Mouse (Mus musculus) spleen, adult 2 months (tissue): ENCODE results near the gene Rho. TPM values are rescaled to one million over a fixed set of nuclear protein-coding genes. Genes with fewer than 3 reads are reported as not detected.

Experiments used
- DNase-seq, 2 experiments: peaks; one replicate each; pipeline versions ENCODE4 v3.0.0 to v3.0.0-alpha.2; 2012 to 2021; ENCODE audit warnings: low spot score in 2 of 2, low read depth in 1 of 2
- H3K27ac ChIP-seq: fragments of 200-500 bp; 2 replicates; pipeline ENCODE4 v1.5.1; 2012; ENCODE audit warnings: low read length, inconsistent platforms; ENCODE audit not compliant: insufficient read depth
- H3K27me3 ChIP-seq: fragments of 200-500 bp; 2 replicates; pipeline ENCODE4 v1.6.1; 2012; ENCODE audit warnings: mild to moderate bottlenecking, moderate library complexity, low read length, inconsistent platforms; ENCODE audit not compliant: control insufficient read depth, insufficient read depth
- H3K36me3 ChIP-seq: fragments of 200-500 bp; 2 replicates; pipeline ENCODE4 v1.6.1; 2012; ENCODE audit warnings: mild to moderate bottlenecking, low read length, inconsistent platforms; ENCODE audit not compliant: control insufficient read depth, insufficient read depth
- H3K4me1 ChIP-seq: fragments of 200-500 bp; 2 replicates; pipeline ENCODE4 v1.6.1; 2011; ENCODE audit warnings: inconsistent platforms; ENCODE audit not compliant: control insufficient read depth, insufficient read depth, insufficient read length
- H3K4me3 ChIP-seq: fragments of 200-500 bp; 2 replicates; pipeline ENCODE4 v1.5.1; 2011; ENCODE audit warnings: mild to moderate bottlenecking, inconsistent platforms; ENCODE audit not compliant: insufficient read depth, insufficient read length; ENCODE audit errors: extremely low read depth
- CTCF ChIP-seq: fragments of 200-500 bp; IDR thresholded peaks from 2 replicates; pipeline ENCODE4 v1.5.1; 2011; ENCODE audit warnings: mild to moderate bottlenecking, inconsistent platforms; ENCODE audit not compliant: insufficient read depth, insufficient read length, insufficient replicate concordance; ENCODE audit errors: extremely low read depth
- POLR2A ChIP-seq: fragments of 200-500 bp; IDR thresholded peaks from 2 replicates; pipeline ENCODE4 v1.6.1; 2011; ENCODE audit warnings: low read depth, low read length, inconsistent platforms
- WGBS: fragments of 180-500 bp; shearing (Covaris S2); methylation state at CpG from one replicate; pipeline ENCODE4 v1.1.7; 2018; 5-methylcytosine and 5-hydroxymethylcytosine counted together
- polyA plus RNA-seq: library from polyadenylated mRNA; depleted of rRNA; stranded (reverse); fragments of >200 nt; gene quantifications from 2 replicates; pipeline ENCODE4 v1.2.3, GENCODE M21; 2012; rRNA removed

Rho gene
- 0.16 and 0.37 TPM in 2 replicates for polyA plus RNA-seq

DNA sequence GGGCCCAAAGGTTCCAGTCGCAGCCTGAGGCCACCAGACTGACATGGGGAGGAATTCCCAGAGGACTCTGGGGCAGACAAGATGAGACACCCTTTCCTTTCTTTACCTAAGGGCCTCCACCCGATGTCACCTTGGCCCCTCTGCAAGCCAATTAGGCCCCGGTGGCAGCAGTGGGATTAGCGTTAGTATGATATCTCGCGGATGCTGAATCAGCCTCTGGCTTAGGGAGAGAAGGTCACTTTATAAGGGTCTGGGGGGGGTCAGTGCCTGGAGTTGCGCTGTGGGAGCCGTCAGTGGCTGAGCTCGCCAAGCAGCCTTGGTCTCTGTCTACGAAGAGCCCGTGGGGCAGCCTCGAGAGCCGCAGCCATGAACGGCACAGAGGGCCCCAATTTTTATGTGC, at the start of gene Rho:
Rho (plus strand) TSS at position 110 of the 400 bp plus-strand sequence.
- H3K27ac ChIP-seq: no peak within 1 kb of the TSS
- no peak for DNase-seq
- H3K4me1 ChIP-seq: no peaks in the 10 kb centered on the region
- WGBS: 92% methylated on average over 14 of the region's 14 CpGs
- H3K36me3 ChIP-seq: no peaks in the 10 kb centered on the region
- H3K27me3 ChIP-seq: no peaks in the 10 kb centered on the region
- TF ChIP-seq CTCF: no peak
- TF ChIP-seq POLR2A: no peak
- H3K4me3 ChIP-seq: no peak within 1 kb of the TSS

DNA sequence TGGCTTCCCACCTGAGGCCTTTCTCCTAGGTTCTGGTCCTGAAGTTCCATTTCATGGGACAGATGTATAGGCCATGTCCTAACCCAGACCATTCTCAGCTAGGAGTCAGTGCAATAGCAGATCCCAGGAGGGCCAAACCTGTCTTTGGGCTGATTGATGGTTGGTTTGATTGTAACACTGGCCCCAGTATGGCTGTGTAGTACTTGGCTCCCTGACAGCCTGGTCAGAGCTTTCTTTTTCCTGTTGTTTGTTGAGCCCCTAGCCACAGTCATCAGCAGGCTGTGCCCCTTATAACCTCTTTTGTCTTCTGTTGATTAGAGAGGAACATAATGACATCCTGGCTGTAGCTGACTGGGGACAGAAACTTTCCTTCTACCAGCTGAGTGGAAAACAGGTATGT, 47.5 kb upstream of the Rho start:
- DNase-seq: no peak
- TF ChIP-seq POLR2A (no peak), CTCF (no peak)
- no peak overlapping the region for H3K4me3 ChIP-seq
- H3K27ac ChIP-seq: no peak overlapping the region
- no peaks in the 10 kb centered on the region for H3K27me3 ChIP-seq
- H3K36me3 ChIP-seq: no peaks in the 10 kb centered on the region
- no peaks in the 10 kb centered on the region for H3K4me1 ChIP-seq

DNA sequence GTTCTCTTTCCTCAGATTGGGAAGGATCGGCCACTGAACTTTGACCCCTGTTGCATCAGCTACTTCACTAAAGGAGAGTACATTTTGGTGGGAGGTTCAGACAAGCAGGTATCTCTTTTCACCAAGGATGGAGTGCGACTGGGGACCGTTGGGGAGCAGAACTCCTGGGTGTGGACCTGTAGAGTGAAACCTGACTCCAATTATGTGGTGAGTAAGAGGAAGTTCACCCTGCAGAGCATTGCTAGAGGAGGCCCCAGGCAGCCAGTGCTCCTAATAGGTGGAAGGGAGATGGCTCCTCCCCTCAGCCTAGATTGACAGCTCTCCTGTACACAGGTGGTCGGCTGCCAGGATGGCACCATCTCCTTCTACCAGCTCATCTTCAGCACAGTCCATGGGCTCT, 44.7 kb upstream of the Rho start:
- 32% methylated on average over 4 of the region's 4 CpGs for WGBS
- no peak overlapping the region for H3K4me3 ChIP-seq
- no peak overlapping the region for H3K27ac ChIP-seq
- no peak for DNase-seq
- H3K36me3 ChIP-seq: no peaks in the 10 kb centered on the region
- TF ChIP-seq POLR2A: no peak
- no peak for TF ChIP-seq CTCF
- no peaks in the 10 kb centered on the region for H3K27me3 ChIP-seq
- no peaks in the 10 kb centered on the region for H3K4me1 ChIP-seq

DNA sequence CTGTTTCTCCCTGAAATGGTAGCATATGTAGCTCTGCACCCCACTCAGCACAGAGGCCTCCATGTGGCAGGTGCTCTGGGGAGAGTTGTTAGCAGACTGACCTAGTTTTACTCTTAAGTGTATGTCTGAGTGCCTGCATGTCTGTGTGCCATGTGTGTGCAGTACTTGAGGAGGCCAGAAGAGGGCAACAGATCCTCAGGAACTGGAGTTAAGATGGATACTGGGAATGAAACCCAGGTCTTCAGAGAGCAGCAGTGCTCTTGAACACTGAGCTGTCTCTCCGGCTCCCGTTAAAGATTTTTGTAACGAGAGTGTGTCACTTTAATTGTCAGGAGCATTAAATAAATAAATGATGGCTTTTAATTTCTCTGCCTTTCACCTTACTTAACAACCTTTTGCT, 43.3 kb upstream of the Rho start:
- WGBS: 94% methylated on average over 3 of the region's 3 CpGs
- Histone ChIP-seq H3K4me3 (no peak overlapping the region), H3K27me3 (no peaks in the 10 kb centered on the region), H3K27ac (no peak overlapping the region), H3K4me1 (no peaks in the 10 kb centered on the region), H3K36me3 (no peaks in the 10 kb centered on the region)
- DNase-seq: no peak
- TF ChIP-seq CTCF: no peak
- TF ChIP-seq POLR2A: no peak

DNA sequence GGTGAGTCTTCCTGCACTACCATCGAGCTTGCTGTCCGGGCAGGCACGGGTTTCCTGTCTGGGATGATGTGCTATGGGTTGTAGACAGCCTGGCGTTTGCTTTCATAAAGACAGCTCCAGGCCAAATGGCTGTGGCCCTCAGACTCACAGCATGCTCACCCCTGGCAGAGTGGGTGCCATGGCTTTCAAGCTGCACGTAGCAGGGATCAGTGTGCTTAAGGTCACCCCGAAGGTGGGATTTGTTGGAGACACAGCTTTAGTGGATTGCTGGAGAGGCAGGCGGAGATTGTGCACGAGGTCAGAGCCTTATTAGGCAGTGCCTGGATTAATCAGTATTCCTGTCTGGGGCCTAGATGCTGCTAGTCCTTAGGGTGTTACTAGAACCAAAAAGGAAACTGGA, 40.9 kb upstream of the Rho start:
- H3K27me3 ChIP-seq: no peaks in the 10 kb centered on the region
- TF ChIP-seq CTCF: no peak
- H3K4me1 ChIP-seq: no peaks in the 10 kb centered on the region
- no peaks in the 10 kb centered on the region for H3K36me3 ChIP-seq
- 91% methylated on average over 8 of the region's 8 CpGs for WGBS
- H3K27ac ChIP-seq: no peak overlapping the region
- no peak for DNase-seq
- no peak overlapping the region for H3K4me3 ChIP-seq

DNA sequence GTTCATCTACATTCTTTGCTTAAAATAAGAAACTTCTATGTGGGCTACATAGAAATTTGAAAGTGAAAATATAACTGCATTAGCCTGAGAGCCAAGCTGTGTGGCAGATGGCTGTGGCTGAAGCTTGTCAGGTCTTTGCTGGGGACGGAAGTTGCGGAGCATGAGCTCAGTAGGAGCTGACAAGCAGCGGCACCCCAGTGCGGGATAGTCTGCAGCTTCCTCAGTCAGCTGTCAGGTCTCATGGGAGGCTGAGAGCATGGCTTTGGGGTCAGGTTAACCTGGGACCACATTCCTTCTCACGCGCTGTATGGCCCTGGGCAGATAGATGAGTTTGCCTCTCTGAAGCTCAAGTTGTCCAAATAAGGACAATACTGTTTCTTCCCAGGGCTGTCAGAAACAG, 40.5 kb upstream of the Rho start:
- Histone ChIP-seq H3K36me3 (no peaks in the 10 kb centered on the region), H3K27ac (no peak overlapping the region; the same call in 1 of the 2 replicates), H3K4me3 (no peak overlapping the region), H3K4me1 (no peaks in the 10 kb centered on the region), H3K27me3 (no peaks in the 10 kb centered on the region)
- no peak for TF ChIP-seq CTCF
- no peak for TF ChIP-seq POLR2A
- 89% methylated on average over 6 of the region's 6 CpGs for WGBS
- DNase-seq: no peak

DNA sequence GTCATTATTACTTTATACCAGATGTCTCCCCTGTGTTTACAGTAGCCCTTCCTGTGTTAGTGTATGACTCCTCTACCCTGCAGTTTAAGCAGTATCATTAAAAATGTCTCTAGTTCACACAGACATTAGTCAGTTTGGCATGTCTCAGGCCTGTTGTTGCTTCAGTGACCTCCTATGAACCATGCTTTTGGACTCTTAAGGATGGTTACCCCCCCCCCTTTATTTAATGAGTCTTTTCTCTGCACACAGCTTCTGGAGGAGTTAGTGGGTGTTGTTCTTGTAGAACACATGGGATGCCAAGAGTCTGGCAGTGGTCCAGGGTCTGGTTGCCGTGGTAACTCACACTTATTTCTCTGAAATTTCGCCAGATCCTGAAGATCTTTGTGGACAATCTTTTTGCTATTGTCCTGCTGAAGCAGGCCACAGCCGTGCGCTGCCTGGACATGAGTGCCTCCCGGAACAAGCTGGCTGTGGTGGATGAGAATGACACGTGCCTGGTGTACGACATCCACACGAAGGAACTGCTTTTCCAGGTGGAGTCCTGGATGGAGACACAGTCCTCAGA, 40.0 kb upstream of the Rho start:
- Histone ChIP-seq H3K27ac (no peak overlapping the region), H3K36me3 (no peaks in the 10 kb centered on the region), H3K4me1 (no peaks in the 10 kb centered on the region), H3K4me3 (no peak overlapping the region), H3K27me3 (no peaks in the 10 kb centered on the region)
- WGBS: 85% methylated on average over 8 of the region's 8 CpGs
- DNase-seq: no peak
- TF ChIP-seq POLR2A (no peak), CTCF (no peak)

DNA sequence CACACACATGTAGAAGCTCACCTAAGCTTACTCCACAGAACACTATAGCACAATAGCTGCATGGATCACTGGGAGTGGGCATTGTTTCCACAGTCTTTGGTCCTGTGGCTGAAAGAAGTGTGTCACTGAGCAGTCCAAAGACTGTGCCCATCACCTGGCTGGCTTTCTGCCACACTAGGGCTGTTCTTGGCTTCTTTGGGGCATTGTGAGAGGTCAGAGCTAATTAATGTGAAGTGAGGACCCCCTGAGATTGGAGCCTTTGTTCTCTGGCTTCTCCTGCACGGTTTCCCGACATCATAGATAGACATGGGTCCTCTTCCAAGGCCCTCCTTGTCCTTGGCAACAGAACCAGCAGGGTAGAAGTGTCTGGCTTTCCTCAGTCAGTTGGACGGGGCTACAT, 39.2 kb upstream of the Rho start:
- H3K27ac ChIP-seq: no peak overlapping the region
- no peaks in the 10 kb centered on the region for H3K4me1 ChIP-seq
- TF ChIP-seq POLR2A (no peak), CTCF (no peak)
- no peak for DNase-seq
- 87% methylated on average over 3 of the region's 3 CpGs for WGBS
- no peak overlapping the region for H3K4me3 ChIP-seq
- no peaks in the 10 kb centered on the region for H3K27me3 ChIP-seq
- H3K36me3 ChIP-seq: no peaks in the 10 kb centered on the region
